ENCODE assay signal across 9 mouse cellular contexts in the genomic region with DNA sequence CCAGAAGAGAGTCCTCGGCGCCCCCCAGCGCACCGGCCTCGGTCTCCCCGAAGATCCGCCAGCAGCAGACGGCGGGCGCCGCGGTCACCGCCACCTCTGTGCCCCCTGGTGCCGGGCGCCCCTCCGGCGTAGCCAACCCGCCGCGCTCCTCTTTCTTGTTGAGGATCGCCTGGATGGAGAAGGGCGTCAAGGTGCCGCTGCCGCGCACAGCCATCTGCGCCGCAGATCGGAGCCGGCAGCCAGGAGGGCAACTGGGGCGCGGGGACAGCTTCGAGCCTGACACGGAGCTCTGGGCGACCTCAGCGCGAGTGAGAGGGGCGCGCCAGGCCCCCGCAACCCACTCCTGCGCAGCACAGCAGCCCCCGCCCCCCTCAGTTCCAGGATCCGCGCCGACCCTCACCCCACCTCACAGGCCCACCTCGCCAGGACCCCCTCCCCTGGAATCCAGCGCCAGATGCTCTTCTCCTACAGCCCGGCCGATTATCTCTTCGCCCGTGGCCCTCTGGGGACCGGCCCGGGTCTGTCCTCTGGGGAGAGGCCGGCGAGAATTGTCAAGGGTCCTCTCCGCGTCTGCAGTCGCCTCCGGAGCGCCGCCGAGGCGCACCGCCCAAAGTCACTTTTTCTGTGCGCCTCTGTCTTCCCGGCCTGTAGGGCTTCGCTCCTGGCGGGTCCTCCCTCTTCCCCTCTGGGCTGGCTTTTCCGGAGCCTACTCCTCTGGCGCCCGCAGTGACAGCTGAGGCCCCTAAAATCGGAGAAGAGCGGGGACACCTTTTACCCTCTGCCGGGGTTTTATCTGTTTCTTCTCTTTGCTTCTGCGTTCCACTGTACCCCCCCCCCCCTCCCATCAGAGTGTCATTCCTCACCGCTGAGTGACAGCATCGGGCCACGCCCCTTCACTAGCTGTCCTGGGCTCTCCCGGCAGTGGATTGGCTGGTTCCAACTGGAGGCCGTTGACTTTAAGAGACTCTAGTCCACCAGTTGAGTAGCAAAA. TPM values are rescaled to one million over a fixed set of nuclear protein-coding genes. Genes with fewer than 3 reads are reported as not detected.
A peak's percentile ranks its signal among the peaks of the same experiment; 100 is the strongest.
DNase-seq lines count a peak whose midpoint lies in the region; ATAC-seq and TF ChIP-seq lines count a peak whose summit lies in the region.
"Had no signal": no experiment of that assay in that cellular context is flagged by ENCODE, and none has a peak within 500 bp of the region (broad histone marks: within the 10 kb centered on the region; RNA-seq: fewer than 3 reads in every experiment).

TSS of gene Nkx3-2 (minus strand) at position 771 of the 991 bp plus-strand sequence.

- H3K4me2 ChIP-seq in forebrain, embryonic 14.5 days (ENCODE audit: low read length): peak within 1 kb of the TSS; percentile 49

- no peak within 1 kb of the TSS for H3K27ac ChIP-seq in ES-Bruce4 (ENCODE audit: insufficient read depth, low read length)
- H3K27ac ChIP-seq in forebrain, embryonic 14.5 days (ENCODE audit: low read depth, low read length): no peak within 1 kb of the TSS

- under 1% methylated on average over 72 of the region's 79 CpGs for WGBS in forebrain, embryonic 14.5 days

- no peaks in the 10 kb centered on the region for H3K4me1 ChIP-seq in ES-Bruce4 (ENCODE audit: control insufficient read depth, insufficient read depth, low read length)
- H3K4me1 ChIP-seq in forebrain, embryonic 14.5 days (ENCODE audit: control insufficient read depth, insufficient read depth, low read length): peaks cover 10% of the 10 kb centered on the region

- DNase-seq in adrenal gland, postnatal 14 days: peak; percentile 15
- DNase-seq in adrenal gland, postnatal 10 days: no peak
- no peak for DNase-seq in forebrain, embryonic 14.5 days (ENCODE audit: low spot score)
- peak; percentile 88 for DNase-seq in mesoderm, embryonic 11.5 days (ENCODE audit: low read depth, low spot score)
- DNase-seq in ovary, postnatal 36 days (ENCODE audit: low spot score): no peak
- no peak for DNase-seq in right cerebral cortex, postnatal 36 days (ENCODE audit: low spot score in 2 of 2)

- H3K4me3 ChIP-seq in ES-Bruce4 (ENCODE audit: low read depth, low read length): peak within 1 kb of the TSS; percentile 62
- H3K4me3 ChIP-seq in forebrain, embryonic 14.5 days (ENCODE audit: low read depth, low read length): peak within 1 kb of the TSS; percentile 27

- peaks cover 26% of the 10 kb centered on the region for H3K27me3 ChIP-seq in ES-Bruce4 (ENCODE audit: control insufficient read depth, insufficient read depth, low read length, poor library complexity, severe bottlenecking)
- peaks cover 80% of the 10 kb centered on the region for H3K27me3 ChIP-seq in forebrain, embryonic 14.5 days (replicated peaks; ENCODE audit: control insufficient read depth, insufficient read depth, low read length)

- TF ChIP-seq POLR2A in ES-Bruce4 (IDR thresholded peaks at IDR 0.05; ENCODE audit: insufficient read depth, low read length): no peak

- no peaks in the 10 kb centered on the region for H3K36me3 ChIP-seq in ES-Bruce4 (ENCODE audit: control insufficient read depth, insufficient read depth, low read length, poor library complexity, severe bottlenecking)
- no peaks in the 10 kb centered on the region for H3K36me3 ChIP-seq in forebrain, embryonic 14.5 days (ENCODE audit: control insufficient read depth, insufficient read depth, low read length)

- no peak for TF ChIP-seq CTCF in ES-Bruce4 (IDR thresholded peaks at IDR 0.05; ENCODE audit: low read depth, low read length)

- no peaks in the 10 kb centered on the region for H3K9me3 ChIP-seq in ES-Bruce4 (replicated peaks; ENCODE audit: control insufficient read depth, insufficient read depth, low read length, poor library complexity, severe bottlenecking)
- H3K9me3 ChIP-seq in forebrain, embryonic 14.5 days (replicated peaks; ENCODE audit: control insufficient read depth, low read length): no peaks in the 10 kb centered on the region

- ATAC-seq in forebrain, embryonic 14.5 days: peak; percentile 47
- no peak for ATAC-seq in megakaryocyte progenitor cell, adult 5-6 weeks (replicated peaks; ENCODE audit: poor library complexity)

- H3K9ac ChIP-seq in ES-Bruce4 (ENCODE audit: low read depth, poor library complexity, severe bottlenecking): peak within 1 kb of the TSS; percentile 8
- no peak within 1 kb of the TSS for H3K9ac ChIP-seq in forebrain, embryonic 14.5 days (ENCODE audit: low read length)

- TF ChIP-seq EP300 in ES-Bruce4 (IDR thresholded peaks at IDR 0.05; ENCODE audit: insufficient read depth, low read depth, low read length): no peak

RNA-seq across cellular contexts. Expression of gene Nkx3-2, which starts in this region (rescaled TPM):
- total RNA-seq in adrenal gland, postnatal 14 days (2021): not detected in 2 replicates
- under 1 TPM in 1 of 2 experiments, not detected in 1; 0.15 TPM for total RNA-seq in adrenal gland, postnatal 10 days (2021)
- not detected in 2 replicates for polyA plus RNA-seq in ES-Bruce4 (2011; ENCODE audit: insufficient read depth, insufficient read length, low read depth, missing spikeins)
- not detected in 2 replicates for polyA plus RNA-seq in forebrain, embryonic 14.5 days (2014; fragmentation: Nextera tagmentation; extraction: Ambion mirVana)
- not detected in 2 replicates for total RNA-seq in megakaryocyte progenitor cell, adult 5-6 weeks (2015)
- total RNA-seq in megakaryocyte progenitor cell, adult 5-6 weeks (2017): not detected in 2 replicates
- polyA plus RNA-seq: cortical plate, adult 2 months had no signal

Comparison
In these comparisons a context has a peak if more than half of its experiments do, and no peak if none do; other contexts are left out.
1. Peak in DNase-seq in adrenal gland, postnatal 14 days; RNA of the gene not detected or under 1 TPM.
2. Peak in ATAC-seq, H3K4me3 ChIP-seq and H3K4me2 ChIP-seq in forebrain, embryonic 14.5 days; RNA of the gene not detected or under 1 TPM.